Mouse (Mus musculus) hindbrain, embryonic 16.5 days (tissue): Measurements from ENCODE around the gene Galc. TPM values are rescaled to one million over a fixed set of nuclear protein-coding genes. Genes with fewer than 3 reads are reported as not detected.
A peak's percentile ranks its signal among the peaks of the same experiment; 100 is the strongest.

ENCODE experiments used
- ATAC-seq: fragments of 200-750 bp; cut with Nextera tagmentation; 2 replicates; pipeline ENCODE4 v1.8.0; 2017; ENCODE audit warnings: moderate TSS enrichment, moderate library complexity
- H3K27ac ChIP-seq: fragments of 300-500 bp; sonication (generic); 2 replicates; pipeline ENCODE4 v1.5.1; 2014; ENCODE audit warnings: low read depth, mild to moderate bottlenecking, control low read depth, low read length, moderate library complexity
- H3K27me3 ChIP-seq: fragments of 300-500 bp; sonication (generic); replicated peaks from 2 replicates; pipeline ENCODE4 v1.6.1; 2014; ENCODE audit warnings: low read length; ENCODE audit not compliant: control insufficient read depth, insufficient read depth
- H3K36me3 ChIP-seq: fragments of 300-500 bp; sonication (generic); 2 replicates; pipeline ENCODE4 v1.6.1; 2014; ENCODE audit warnings: mild to moderate bottlenecking, low read length, moderate library complexity, mixed read lengths; ENCODE audit not compliant: control insufficient read depth, insufficient read depth
- H3K4me1 ChIP-seq: fragments of 300-500 bp; sonication (generic); 2 replicates; pipeline ENCODE4 v1.6.1; 2014; ENCODE audit warnings: low read depth, low read length; ENCODE audit not compliant: control insufficient read depth, insufficient read depth
- H3K4me2 ChIP-seq: fragments of 300-500 bp; sonication (generic); 2 replicates; pipeline ENCODE4 v1.6.1; 2014; ENCODE audit warnings: mild to moderate bottlenecking, low read length, control low read depth, moderate library complexity
- H3K4me3 ChIP-seq: fragments of 300-500 bp; sonication (generic); 2 replicates; pipeline ENCODE4 v1.5.1; 2014; ENCODE audit warnings: mild to moderate bottlenecking, low read length, control low read depth, moderate library complexity
- H3K9ac ChIP-seq: fragments of 300-500 bp; sonication (generic); 2 replicates; pipeline ENCODE4 v1.6.1; 2014; ENCODE audit warnings: low read depth, mild to moderate bottlenecking, control low read depth, low read length, moderate library complexity
- H3K9me3 ChIP-seq: fragments of 300-500 bp; sonication (generic); 2 replicates; pipeline ENCODE4 v1.6.1; 2014; ENCODE audit warnings: mild to moderate bottlenecking, low read length, moderate library complexity; ENCODE audit not compliant: control insufficient read depth
- WGBS: fragments of 180-500 bp; shearing (Covaris S2); extraction: QIAGEN DNeasy Blood & Tissue Kit; methylation state at CpG from one replicate; pipeline ENCODE4 v1.1.7; 2014; 5-methylcytosine and 5-hydroxymethylcytosine counted together
- polyA plus RNA-seq: library from polyadenylated mRNA; unstranded; fragments of >200 nt; fragmentation: Nextera tagmentation; extraction: Ambion mirVana; gene quantifications from 2 replicates; pipeline ENCODE4 v1.2.1, GENCODE M21; 2015

Galc gene
- polyA plus RNA-seq, 1 experiment from 2014 or later = 10.6 TPM

DNA sequence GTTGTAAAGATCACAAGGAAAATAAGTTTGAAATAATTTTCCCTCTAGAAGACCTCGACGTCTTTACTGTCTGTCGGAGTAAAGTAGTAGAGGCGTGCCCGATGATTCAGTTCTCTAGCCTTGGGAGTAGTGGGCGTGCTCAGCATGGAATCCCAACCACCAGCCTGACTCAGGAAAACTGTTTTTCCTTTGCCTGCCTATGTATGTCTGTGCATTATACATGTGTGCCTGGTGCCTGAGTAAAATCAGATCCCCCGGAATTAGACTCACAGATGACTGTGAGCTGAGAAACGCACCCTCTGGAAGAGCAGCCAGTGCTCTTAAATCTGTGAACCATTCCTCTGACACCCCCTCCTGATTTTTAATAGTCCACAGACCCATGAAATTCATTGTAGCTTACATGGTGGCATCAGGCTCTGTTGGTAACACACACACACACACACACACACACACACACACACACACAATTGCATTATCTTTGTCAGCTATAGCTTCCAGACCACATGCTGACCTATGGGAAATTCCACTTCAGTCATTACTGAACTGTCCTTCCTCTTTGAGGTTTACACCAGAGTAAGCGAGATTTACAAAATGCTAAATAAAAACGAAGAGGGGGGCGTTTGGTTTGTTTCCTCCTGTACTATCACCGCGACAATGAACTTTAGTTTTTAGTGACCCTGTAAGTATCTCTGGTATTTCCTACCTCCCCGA is 23.7 kb upstream of the Galc start:
- WGBS = 81% methylated on average over 14 of the region's 14 CpGs

DNA sequence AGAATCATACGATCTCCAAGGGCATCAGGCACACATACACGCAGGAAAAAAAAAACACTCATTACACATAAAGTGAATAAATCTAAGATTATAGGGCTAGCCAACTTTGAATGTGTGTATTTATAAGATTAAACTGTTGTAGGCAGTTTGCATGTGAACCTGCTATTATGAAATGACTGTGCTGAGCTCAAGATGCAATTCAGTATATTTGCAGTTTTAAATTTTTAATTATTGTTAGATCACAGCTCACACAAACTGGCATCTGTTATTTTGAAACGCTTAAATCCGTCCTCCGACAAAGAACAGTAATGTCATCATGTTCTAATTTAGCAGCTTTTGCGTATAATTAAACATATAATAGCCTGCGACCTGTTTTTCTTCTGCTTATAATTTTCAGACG is 21.7 kb upstream of the Galc start:
- H3K4me3 ChIP-seq = no peak overlapping the region
- H3K27me3 ChIP-seq = no peaks in the 10 kb centered on the region
- no peak overlapping the region for H3K4me2 ChIP-seq
- 79% methylated on average over 8 of the region's 8 CpGs for WGBS
- ATAC-seq = no peak
- no peak overlapping the region for H3K9ac ChIP-seq
- no peaks in the 10 kb centered on the region for H3K36me3 ChIP-seq
- H3K27ac ChIP-seq = no peak overlapping the region
- H3K4me1 ChIP-seq = no peaks in the 10 kb centered on the region
- H3K9me3 ChIP-seq = no peaks in the 10 kb centered on the region

More for the DNA sequence above, 23.7 kb upstream of the Galc start:
- Histone ChIP-seq H3K27me3 (no peaks in the 10 kb centered on the region), H3K4me1 (no peaks in the 10 kb centered on the region), H3K9ac (no peak overlapping the region), H3K36me3 (no peaks in the 10 kb centered on the region), H3K9me3 (no peaks in the 10 kb centered on the region), H3K4me3 (no peak overlapping the region), H3K4me2 (no peak overlapping the region), H3K27ac (no peak overlapping the region)
- no peak for ATAC-seq

DNA sequence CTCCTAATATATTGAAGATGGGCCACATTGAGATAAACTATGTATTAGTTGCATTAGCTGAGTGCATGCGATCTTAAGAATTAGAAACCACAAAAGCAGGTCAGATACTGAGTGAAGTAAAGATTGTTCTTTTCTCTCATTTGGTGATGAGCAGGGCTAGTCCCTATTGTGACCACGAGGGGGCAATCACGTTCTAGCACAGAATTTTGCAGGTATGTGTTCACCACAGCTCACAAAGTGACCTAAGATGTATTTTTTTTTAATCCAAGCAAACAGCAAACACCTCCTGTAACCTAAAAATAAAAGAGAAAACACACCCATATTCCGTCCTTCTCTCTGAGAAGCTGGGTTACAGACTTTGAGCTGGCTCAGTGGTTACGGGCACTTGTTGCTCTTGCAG is 21.3 kb upstream of the Galc start:
- Histone ChIP-seq H3K4me2 (no peak overlapping the region), H3K27me3 (no peaks in the 10 kb centered on the region), H3K4me3 (no peak overlapping the region), H3K27ac (no peak overlapping the region), H3K9ac (no peak overlapping the region), H3K4me1 (no peaks in the 10 kb centered on the region), H3K36me3 (no peaks in the 10 kb centered on the region), H3K9me3 (no peaks in the 10 kb centered on the region)
- ATAC-seq = peak; percentile 79; the same call in 1 of the 2 replicates
- whole genome bisulfite sequencing = 33% methylated on average over 5 of the region's 5 CpGs

DNA sequence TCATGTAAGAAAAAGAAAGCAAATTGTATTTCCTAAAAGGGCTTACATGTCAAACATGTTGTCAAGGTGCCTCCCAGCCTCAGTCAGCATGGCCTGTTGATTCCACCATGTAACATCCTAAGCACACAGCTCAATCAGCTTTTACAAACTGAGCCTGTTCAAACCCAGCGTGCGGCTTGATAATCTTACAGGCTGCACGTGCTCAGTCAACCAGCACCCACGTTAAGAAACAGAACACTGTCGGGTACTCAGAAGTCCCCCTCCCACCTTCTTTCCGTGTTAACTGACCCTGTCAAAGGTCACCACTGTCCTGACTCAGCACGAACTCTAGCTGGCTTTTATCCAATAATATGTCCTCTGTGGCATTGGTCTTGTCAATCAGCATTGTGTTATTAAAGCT is 13.2 kb upstream of the Galc start:
- 53% methylated on average over 7 of the region's 7 CpGs for WGBS
- Histone ChIP-seq H3K9me3 (no peaks in the 10 kb centered on the region), H3K27me3 (no peaks in the 10 kb centered on the region), H3K27ac (no peak overlapping the region), H3K4me2 (no peak overlapping the region), H3K4me3 (no peak overlapping the region), H3K9ac (no peak overlapping the region), H3K4me1 (no peaks in the 10 kb centered on the region), H3K36me3 (no peaks in the 10 kb centered on the region)
- no peak for ATAC-seq

DNA sequence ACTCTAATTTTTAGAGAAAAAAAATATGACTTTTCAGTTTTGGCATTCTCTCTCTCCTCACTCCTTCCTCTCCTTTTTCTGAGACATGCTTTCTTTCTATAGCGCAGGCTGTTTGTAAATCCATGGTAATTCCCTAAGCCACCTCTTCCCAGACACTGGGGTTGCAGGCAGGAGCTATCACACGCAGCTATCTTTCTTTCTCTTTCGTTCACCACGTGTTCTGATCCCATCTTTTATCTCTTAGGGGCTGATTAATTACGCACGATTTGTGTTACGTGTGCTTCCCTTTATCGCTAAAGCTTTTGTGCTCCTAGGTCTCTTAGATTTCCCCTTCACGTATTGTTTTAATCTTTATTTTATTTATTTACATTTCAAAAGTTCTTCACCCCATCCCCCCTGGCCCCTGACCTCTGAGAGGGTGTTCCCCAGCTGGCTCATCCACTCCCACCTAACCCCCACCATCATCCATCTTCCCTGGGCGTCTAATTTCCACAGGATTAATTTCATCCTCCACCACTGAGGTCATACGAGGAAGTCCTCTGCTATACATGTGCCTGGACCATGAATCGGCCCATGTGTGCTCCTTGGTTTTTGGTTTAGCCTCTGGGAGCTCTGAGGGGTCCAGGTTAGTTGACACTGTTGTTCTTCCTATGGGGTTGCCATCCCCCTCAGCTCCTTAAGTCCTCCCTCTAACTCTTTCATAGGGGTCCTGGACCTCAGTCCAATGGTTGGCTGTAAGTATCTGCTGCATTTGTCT is 11.7 kb upstream of the Galc start:
- ATAC-seq = no peak
- Histone ChIP-seq H3K27ac (no peak overlapping the region), H3K27me3 (no peaks in the 10 kb centered on the region), H3K4me1 (no peaks in the 10 kb centered on the region), H3K36me3 (no peaks in the 10 kb centered on the region), H3K9ac (no peak overlapping the region), H3K4me3 (no peak overlapping the region), H3K4me2 (no peak overlapping the region), H3K9me3 (no peaks in the 10 kb centered on the region)
- WGBS = 47% methylated on average over 12 of the region's 12 CpGs

DNA sequence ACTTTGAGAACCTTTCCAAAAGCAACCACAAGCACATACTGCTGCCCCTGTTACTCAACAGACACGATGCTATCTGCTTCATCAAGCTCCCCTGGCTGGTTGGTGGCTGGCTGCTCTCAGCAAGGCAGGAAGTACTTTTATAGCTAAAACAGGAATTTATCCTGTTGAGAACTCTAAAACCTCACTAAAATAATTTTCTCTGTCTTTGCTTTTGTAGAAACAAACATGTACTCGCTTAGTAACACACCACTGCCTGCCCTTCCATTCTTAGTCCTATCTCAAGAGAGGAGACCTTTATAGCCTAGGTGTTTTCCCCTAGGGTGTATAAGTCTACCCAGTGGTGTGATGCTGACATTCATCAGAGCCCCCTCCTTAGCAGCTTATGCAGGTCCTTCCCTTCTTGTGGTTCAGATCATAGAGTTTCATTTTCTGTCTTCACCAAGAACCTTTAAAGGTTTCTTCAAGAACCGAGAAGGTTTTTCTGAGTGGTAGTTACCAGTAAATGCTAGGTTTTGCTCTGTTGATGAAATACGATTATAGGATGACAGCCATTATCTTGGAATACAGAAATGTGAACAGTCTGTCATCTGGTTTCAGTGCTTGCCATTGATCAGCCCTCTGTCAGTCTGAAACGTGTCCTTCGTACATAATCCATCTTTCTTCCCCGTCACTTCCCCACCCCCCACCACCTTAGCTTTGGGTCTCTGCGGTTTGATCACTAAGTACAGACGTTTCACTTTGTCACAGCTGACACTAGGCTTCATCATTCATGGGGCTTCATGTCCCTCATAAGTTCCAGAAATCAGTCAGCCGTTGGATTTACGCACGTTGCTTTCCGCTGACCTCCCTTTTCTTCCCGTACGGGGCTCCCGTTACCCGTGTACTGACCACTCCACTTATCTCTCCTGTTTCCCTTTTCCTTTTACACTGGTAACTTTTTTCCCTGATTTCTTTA is 10.8 kb upstream of the Galc start:
- Histone ChIP-seq H3K9ac (no peak overlapping the region), H3K4me3 (no peak overlapping the region), H3K27ac (no peak overlapping the region), H3K36me3 (no peaks in the 10 kb centered on the region), H3K4me1 (no peaks in the 10 kb centered on the region), H3K4me2 (no peak overlapping the region), H3K27me3 (no peaks in the 10 kb centered on the region), H3K9me3 (no peaks in the 10 kb centered on the region)
- ATAC-seq = no peak
- WGBS = 68% methylated on average over 17 of the region's 17 CpGs

DNA sequence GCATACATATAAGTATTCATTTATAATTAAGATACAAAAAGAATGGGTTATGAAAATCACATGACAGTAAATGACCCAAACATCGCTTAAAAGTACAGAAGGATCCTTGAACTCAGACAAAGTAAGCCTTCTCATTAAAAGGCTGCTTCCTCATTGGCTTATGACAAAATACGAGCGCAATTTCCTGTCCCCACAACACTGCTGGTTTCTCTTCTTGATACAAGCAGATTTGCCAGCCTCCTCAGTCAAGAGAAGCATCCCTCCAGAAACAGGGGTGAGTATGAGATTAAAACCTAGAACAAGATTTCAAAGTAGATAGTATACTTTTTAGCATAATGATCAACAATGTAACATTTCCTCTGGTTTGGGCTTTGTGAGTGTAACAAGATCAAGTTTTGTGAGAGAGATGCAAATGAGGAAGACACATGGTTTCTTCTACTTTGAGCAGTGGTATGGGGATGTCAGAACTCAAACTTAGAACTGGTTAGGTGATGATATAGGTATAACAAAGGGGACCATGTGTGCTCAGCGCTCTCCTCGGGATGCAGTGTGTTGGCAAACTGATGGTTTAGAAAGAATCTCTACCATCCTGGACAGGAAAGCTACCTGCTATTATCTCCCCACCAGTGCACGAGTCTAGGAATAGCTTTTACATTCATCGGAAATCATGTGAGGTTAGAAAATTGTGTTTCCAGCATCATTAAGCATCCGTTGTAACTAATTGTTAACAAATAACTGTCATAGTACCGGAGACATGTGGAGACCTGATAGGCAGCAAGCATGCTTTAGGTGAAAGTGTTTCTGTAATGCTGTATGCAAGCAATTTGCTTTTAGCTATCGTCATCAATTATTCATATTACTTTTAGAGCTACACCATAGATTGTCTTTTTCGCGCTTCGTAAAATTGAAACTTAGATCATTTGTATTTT is 9.4 kb upstream of the Galc start, which contains the start of gene Gpr65:
Gpr65 (plus strand) TSS at position 195 of the 929 bp plus-strand sequence.
- H3K27ac ChIP-seq = no peak within 1 kb of the TSS
- WGBS = 85% methylated on average over 13 of the region's 13 CpGs

DNA sequence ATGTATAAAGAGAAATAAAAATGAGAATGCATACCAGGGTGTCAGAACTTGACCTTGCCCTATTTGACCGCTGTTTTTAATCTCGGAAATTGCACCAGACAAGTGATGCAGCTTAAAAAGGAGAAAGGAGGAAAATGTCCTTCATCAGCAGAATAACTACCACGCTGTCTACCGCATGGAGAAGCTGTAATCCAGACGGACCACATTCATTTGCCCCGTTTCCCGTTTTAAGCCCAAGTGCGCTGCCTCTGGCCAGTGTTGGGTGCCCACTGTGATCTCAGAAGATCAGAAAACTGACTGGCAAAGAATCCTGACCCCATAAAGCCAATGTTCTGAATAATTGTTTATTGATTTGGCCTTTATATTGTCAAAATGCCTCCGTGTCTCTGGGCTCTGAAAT is 6.4 kb upstream of the Galc start:
- Histone ChIP-seq H3K4me2 (no peak overlapping the region), H3K4me3 (no peak overlapping the region), H3K27ac (no peak overlapping the region), H3K27me3 (no peaks in the 10 kb centered on the region), H3K9ac (no peak overlapping the region), H3K4me1 (no peaks in the 10 kb centered on the region), H3K36me3 (no peaks in the 10 kb centered on the region), H3K9me3 (no peaks in the 10 kb centered on the region)
- no peak for ATAC-seq
- 81% methylated on average over 9 of the region's 9 CpGs for WGBS

More for the DNA sequence above, 9.4 kb upstream of the Galc start, which contains the start of gene Gpr65:
- Histone ChIP-seq H3K36me3 (no peaks in the 10 kb centered on the region), H3K27me3 (no peaks in the 10 kb centered on the region), H3K4me3 (no peak within 1 kb of the TSS), H3K4me1 (no peaks in the 10 kb centered on the region), H3K4me2 (no peak within 1 kb of the TSS), H3K9ac (no peak within 1 kb of the TSS), H3K9me3 (no peaks in the 10 kb centered on the region)
- ATAC-seq = no peak
